Mouse (Mus musculus): ENCODE measurements around the gene Dhh. TPM values are rescaled to one million over a fixed set of nuclear protein-coding genes. Genes with fewer than 3 reads are reported as not detected.

Gene Dhh
- 0.55 TPM for polyA plus RNA-seq (2015; fragmentation: Illumina TruSeq; extraction: RNeasy Lipid Tissue Mini Kit (QIAGEN cat#74804); ENCODE audit: insufficient read depth, low replicate concordance)

GRCm38 (mm10) chr15:98897928-98898800 is at the start of gene Dhh:
Dhh (minus strand) TSS chr15:98898540.

GRCm38 (mm10) chr15:98934217-98934839 is 36.0 kb upstream of the Dhh start, which contains the start of gene Tuba1b:
Tuba1b (minus strand) TSS chr15:98934565.

DNA sequence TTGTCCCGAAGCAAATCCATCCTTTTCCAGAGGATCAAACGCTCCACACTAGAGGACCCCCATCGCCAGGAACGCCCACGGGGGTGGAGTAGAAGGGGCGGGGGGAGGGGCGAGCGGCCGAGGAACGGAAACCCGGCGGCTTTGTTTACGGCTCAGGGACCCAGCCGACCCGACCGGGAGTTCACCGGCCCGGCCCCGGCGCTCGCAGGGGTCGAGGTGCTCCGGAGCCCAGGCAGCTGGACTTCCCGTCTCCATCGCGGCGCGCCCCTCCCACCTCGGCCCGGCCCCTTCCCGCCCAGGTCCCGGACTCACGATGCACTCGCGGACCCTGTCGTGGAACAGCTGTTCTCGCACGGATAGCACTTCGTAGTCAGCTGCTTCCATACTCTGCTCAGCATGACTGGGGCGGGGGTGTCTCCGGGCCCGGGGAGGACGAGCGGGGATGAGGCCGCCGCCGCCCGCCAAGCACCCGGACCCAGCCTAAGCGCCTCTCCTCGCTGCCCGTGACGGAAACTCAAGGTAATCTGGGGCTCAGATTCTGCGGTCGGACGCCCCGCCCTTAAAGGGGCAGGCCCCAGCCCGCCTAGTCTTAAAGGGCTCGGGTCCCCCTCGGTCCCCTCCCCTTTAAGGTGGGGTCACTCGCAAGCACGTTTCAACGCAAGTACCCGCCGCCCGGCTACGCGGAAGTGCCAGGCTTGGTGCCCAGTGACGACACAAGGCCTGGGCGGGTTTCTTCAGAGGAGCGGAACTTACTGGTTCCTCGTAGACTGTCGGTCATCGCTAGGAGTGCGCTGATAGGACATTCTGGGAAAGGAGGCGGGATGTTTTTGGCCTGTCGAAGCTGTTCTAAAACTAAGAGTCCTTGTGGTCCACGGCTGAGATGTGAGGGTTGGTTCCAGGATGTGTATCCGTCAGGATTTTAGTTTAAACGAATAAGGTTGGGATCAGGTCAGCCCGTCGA is 19.5 kb upstream of the Dhh start, which contains the start of gene Lmbr1l:
TSS of gene Lmbr1l (minus strand) at position 694 of the 961 bp plus-strand sequence.

DNA sequence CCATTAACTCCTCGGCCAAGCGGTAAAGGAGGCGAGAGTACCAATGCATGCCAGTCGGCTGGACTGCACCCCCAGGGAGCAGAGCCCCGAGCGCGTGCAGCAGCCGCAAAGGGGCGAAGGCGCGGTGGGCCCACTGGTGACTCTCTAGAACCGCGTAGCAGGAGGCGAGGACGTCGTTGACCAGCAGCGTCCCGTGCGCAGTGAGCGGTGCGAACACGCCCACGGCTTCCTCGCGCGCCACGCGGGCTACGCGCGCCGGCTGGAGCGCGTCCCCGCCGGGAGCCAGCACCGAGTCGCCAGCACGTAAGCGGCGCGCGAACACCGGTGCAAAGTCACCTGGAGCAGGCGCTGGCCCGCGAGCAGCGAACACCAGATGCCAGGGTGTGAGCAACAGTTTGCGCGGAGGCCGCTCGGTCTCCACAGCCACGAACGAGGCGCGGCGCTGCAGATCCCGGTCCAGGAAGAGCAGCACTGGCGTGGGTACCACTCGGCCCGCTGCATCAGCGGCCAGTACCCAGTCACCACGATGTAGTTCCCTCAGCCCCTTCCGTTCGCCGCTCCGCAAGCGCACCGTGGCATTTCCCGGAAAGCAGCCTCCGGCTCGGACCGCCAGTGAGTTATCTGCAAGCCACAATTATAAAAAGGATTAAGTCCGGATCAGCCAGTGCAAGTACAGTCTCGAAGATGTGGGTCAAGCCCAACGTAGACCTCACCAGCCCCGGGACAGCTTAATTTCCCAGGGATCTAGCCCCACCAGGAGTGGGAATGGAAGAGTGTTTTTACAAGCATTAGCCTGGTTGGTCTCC is 4.2 kb downstream of the Dhh start, which contains the start of gene Rhebl1:
TSS of gene Rhebl1 (minus strand) at position 601 of the 806 bp plus-strand sequence.

GRCm38 (mm10) chr15:98871070-98871915 is 27.0 kb downstream of the Dhh start, which contains the start of gene Kmt2d:
Kmt2d (minus strand) TSS chr15:98871204.

Other genes starting within 250 kb of the Dhh start
- gene Ddx23, start 235.6 kb downstream of the Dhh start, polyA plus RNA-seq (2015; fragmentation: Illumina TruSeq; extraction: RNeasy Lipid Tissue Mini Kit (QIAGEN cat#74804); ENCODE audit: insufficient read depth, low replicate concordance): 48.5 TPM
- 2.7 TPM for gene Rnd1, start 221.1 kb downstream of the Dhh start, polyA plus RNA-seq (2015; fragmentation: Illumina TruSeq; extraction: RNeasy Lipid Tissue Mini Kit (QIAGEN cat#74804); ENCODE audit: insufficient read depth, low replicate concordance)
- not detected for gene Ccdc65, start 190.3 kb downstream of the Dhh start, polyA plus RNA-seq (2015; fragmentation: Illumina TruSeq; extraction: RNeasy Lipid Tissue Mini Kit (QIAGEN cat#74804); ENCODE audit: insufficient read depth, low replicate concordance)
- 4.8 TPM for gene Fkbp11, start 170.3 kb downstream of the Dhh start, polyA plus RNA-seq (2015; fragmentation: Illumina TruSeq; extraction: RNeasy Lipid Tissue Mini Kit (QIAGEN cat#74804); ENCODE audit: insufficient read depth, low replicate concordance)
- 82.2 TPM for gene Arf3, start 135.3 kb downstream of the Dhh start, polyA plus RNA-seq (2015; fragmentation: Illumina TruSeq; extraction: RNeasy Lipid Tissue Mini Kit (QIAGEN cat#74804); ENCODE audit: insufficient read depth, low replicate concordance)
- 0.59 TPM for gene Wnt10b, start 120.4 kb downstream of the Dhh start, polyA plus RNA-seq (2015; fragmentation: Illumina TruSeq; extraction: RNeasy Lipid Tissue Mini Kit (QIAGEN cat#74804); ENCODE audit: insufficient read depth, low replicate concordance)
- gene Wnt1, start 108.7 kb downstream of the Dhh start, polyA plus RNA-seq (2015; fragmentation: Illumina TruSeq; extraction: RNeasy Lipid Tissue Mini Kit (QIAGEN cat#74804); ENCODE audit: insufficient read depth, low replicate concordance): not detected
- gene Ddn, start 89.0 kb downstream of the Dhh start, polyA plus RNA-seq (2015; fragmentation: Illumina TruSeq; extraction: RNeasy Lipid Tissue Mini Kit (QIAGEN cat#74804); ENCODE audit: insufficient read depth, low replicate concordance): 0.06 TPM
- 104 TPM for gene Prkag1, start 67.0 kb downstream of the Dhh start, polyA plus RNA-seq (2015; fragmentation: Illumina TruSeq; extraction: RNeasy Lipid Tissue Mini Kit (QIAGEN cat#74804); ENCODE audit: insufficient read depth, low replicate concordance)
- 76.8 TPM for gene Kmt2d, start 27.3 kb downstream of the Dhh start, polyA plus RNA-seq (2015; fragmentation: Illumina TruSeq; extraction: RNeasy Lipid Tissue Mini Kit (QIAGEN cat#74804); ENCODE audit: insufficient read depth, low replicate concordance)
- gene Rhebl1, start 4.0 kb downstream of the Dhh start, polyA plus RNA-seq (2015; fragmentation: Illumina TruSeq; extraction: RNeasy Lipid Tissue Mini Kit (QIAGEN cat#74804); ENCODE audit: insufficient read depth, low replicate concordance): 18.7 TPM
- 64.6 TPM for gene Lmbr1l, start 19.7 kb upstream of the Dhh start, polyA plus RNA-seq (2015; fragmentation: Illumina TruSeq; extraction: RNeasy Lipid Tissue Mini Kit (QIAGEN cat#74804); ENCODE audit: insufficient read depth, low replicate concordance)
- 382 TPM for gene Tuba1b, start 36.0 kb upstream of the Dhh start, polyA plus RNA-seq (2015; fragmentation: Illumina TruSeq; extraction: RNeasy Lipid Tissue Mini Kit (QIAGEN cat#74804); ENCODE audit: insufficient read depth, low replicate concordance)
- gene Gm49450, start 55.0 kb upstream of the Dhh start, polyA plus RNA-seq (2015; fragmentation: Illumina TruSeq; extraction: RNeasy Lipid Tissue Mini Kit (QIAGEN cat#74804); ENCODE audit: insufficient read depth, low replicate concordance): not detected
- gene Tuba1a, start 55.2 kb upstream of the Dhh start, polyA plus RNA-seq (2015; fragmentation: Illumina TruSeq; extraction: RNeasy Lipid Tissue Mini Kit (QIAGEN cat#74804); ENCODE audit: insufficient read depth, low replicate concordance): 104 TPM
- gene Tuba1c, start 131.4 kb upstream of the Dhh start, polyA plus RNA-seq (2015; fragmentation: Illumina TruSeq; extraction: RNeasy Lipid Tissue Mini Kit (QIAGEN cat#74804); ENCODE audit: insufficient read depth, low replicate concordance): 61.5 TPM
- not detected for gene Prph, start 156.6 kb upstream of the Dhh start, polyA plus RNA-seq (2015; fragmentation: Illumina TruSeq; extraction: RNeasy Lipid Tissue Mini Kit (QIAGEN cat#74804); ENCODE audit: insufficient read depth, low replicate concordance)
- gene Troap, start 176.0 kb upstream of the Dhh start, polyA plus RNA-seq (2015; fragmentation: Illumina TruSeq; extraction: RNeasy Lipid Tissue Mini Kit (QIAGEN cat#74804); ENCODE audit: insufficient read depth, low replicate concordance): 3.4 TPM
- gene C1ql4, start 189.3 kb upstream of the Dhh start, polyA plus RNA-seq (2015; fragmentation: Illumina TruSeq; extraction: RNeasy Lipid Tissue Mini Kit (QIAGEN cat#74804); ENCODE audit: insufficient read depth, low replicate concordance): not detected
- gene Dnajc22, start 194.6 kb upstream of the Dhh start, polyA plus RNA-seq (2015; fragmentation: Illumina TruSeq; extraction: RNeasy Lipid Tissue Mini Kit (QIAGEN cat#74804); ENCODE audit: insufficient read depth, low replicate concordance): 0.86 TPM
- gene Spats2, start 227.4 kb upstream of the Dhh start, polyA plus RNA-seq (2015; fragmentation: Illumina TruSeq; extraction: RNeasy Lipid Tissue Mini Kit (QIAGEN cat#74804); ENCODE audit: insufficient read depth, low replicate concordance): 5.0 TPM

All from spleen, adult 10 weeks (tissue).